Mouse (Mus musculus) 416B (cell line): ENCODE measurements around the gene Nln.

ENCODE experiments used
- DNase-seq: peaks from one replicate; pipeline ENCODE4 v3.0.0; 2011; ENCODE audit warnings: low read depth

Gene Nln

GRCm38 (mm10) chr13:104109288-104109815 is at the start of gene Nln, which contains the start of gene Sgtb:
Nln (minus strand) TSS chr13:104109614.
Sgtb (plus strand) TSS chr13:104109741.
- DNase-seq, result peak; percentile 92

GRCm38 (mm10) chr13:104155686-104156085 is 46.3 kb upstream of the Nln start:
- no peak for DNase-seq

- DNase-seq, result no peak
Measured at GRCm38 (mm10) chr13:104155106-104155505, 45.7 kb upstream of the Nln start.

GRCm38 (mm10) chr13:104154180-104154579 is 44.8 kb upstream of the Nln start:
- no peak for DNase-seq

GRCm38 (mm10) chr13:104145646-104146045 is 36.2 kb upstream of the Nln start:
- no peak for DNase-seq

GRCm38 (mm10) chr13:104144871-104145270 is 35.5 kb upstream of the Nln start:
- DNase-seq, result no peak

GRCm38 (mm10) chr13:104139369-104140209 is 30.2 kb upstream of the Nln start:
- DNase-seq, result peak; percentile 90

GRCm38 (mm10) chr13:104134510-104135085 is 25.2 kb upstream of the Nln start:
- DNase-seq, result no peak

GRCm38 (mm10) chr13:104132561-104132960 is 23.1 kb upstream of the Nln start:
- peak; percentile 26 for DNase-seq

- DNase-seq, result no peak
Measured at GRCm38 (mm10) chr13:104123662-104124381, 14.4 kb upstream of the Nln start.

- DNase-seq, result no peak
Measured at GRCm38 (mm10) chr13:104122078-104122840, 12.8 kb upstream of the Nln start.

GRCm38 (mm10) chr13:104114827-104115226 is 5.4 kb upstream of the Nln start:
- no peak for DNase-seq

GRCm38 (mm10) chr13:104113782-104114181 is 4.4 kb upstream of the Nln start:
- DNase-seq, result peak; percentile 49

- no peak for DNase-seq
Measured at GRCm38 (mm10) chr13:104112266-104112900, 3.0 kb upstream of the Nln start.

GRCm38 (mm10) chr13:104110526-104110925 is 1.1 kb upstream of the Nln start:
- DNase-seq, result no peak

GRCm38 (mm10) chr13:104109816-104110521 is 555 bp upstream of the Nln start:
- peak; percentile 52 for DNase-seq

GRCm38 (mm10) chr13:104108651-104109287 is 645 bp downstream of the Nln start:
- peak; percentile 66 for DNase-seq

- peak; percentile 87 for DNase-seq
Measured at GRCm38 (mm10) chr13:104101606-104102235, 7.7 kb downstream of the Nln start.

- DNase-seq, result no peak
Measured at GRCm38 (mm10) chr13:104100416-104100815, 9.0 kb downstream of the Nln start.

GRCm38 (mm10) chr13:104097190-104097589 is 12.2 kb downstream of the Nln start:
- DNase-seq, result no peak
